Mouse (Mus musculus) forebrain, embryonic 11.5 days (tissue): ENCODE measurements at regions not wholly inside any gene's neighbourhood (a gene's known extent, or its start where the extent isn't known, plus 50 kb on each side); places are given as distances from the start of the nearest gene placed in this dataset.

Experiments used
- ATAC-seq: fragments of 200-750 bp; cut with Nextera tagmentation; replicated peaks from 2 replicates; pipeline ENCODE4 v1.8.0; 2017; ENCODE audit warnings: moderate TSS enrichment; ENCODE audit not compliant: low FRiP score
- DNase-seq: peaks from one replicate; pipeline ENCODE4 v3.0.0-alpha.2; 2017; ENCODE audit warnings: low spot score
- H3K27ac ChIP-seq: fragments of 300-500 bp; sonication (generic); 2 replicates; pipeline ENCODE4 v1.5.1; 2014; ENCODE audit warnings: low read depth, low read length
- H3K27me3 ChIP-seq: fragments of 300-500 bp; sonication (generic); 2 replicates; pipeline ENCODE4 v1.6.1; 2014; ENCODE audit warnings: mild to moderate bottlenecking, low read length, mixed read lengths; ENCODE audit not compliant: control insufficient read depth, insufficient read depth
- H3K36me3 ChIP-seq: fragments of 300-500 bp; sonication (generic); 2 replicates; pipeline ENCODE4 v1.6.1; 2014; ENCODE audit warnings: mild to moderate bottlenecking, low read length, moderate library complexity, mixed read lengths; ENCODE audit not compliant: control insufficient read depth, insufficient read depth
- H3K4me1 ChIP-seq: fragments of 300-500 bp; sonication (generic); replicated peaks from 2 replicates; pipeline ENCODE4 v1.6.1; 2014; ENCODE audit warnings: low read length, mixed read lengths; ENCODE audit not compliant: control insufficient read depth, insufficient read depth
- H3K4me2 ChIP-seq: fragments of 300-500 bp; sonication (generic); 2 replicates; pipeline ENCODE4 v1.6.1; 2014; ENCODE audit warnings: low read depth, mild to moderate bottlenecking, low read length, moderate library complexity, mixed read lengths; ENCODE audit not compliant: severe bottlenecking
- H3K4me3 ChIP-seq: fragments of 300-500 bp; sonication (generic); 2 replicates; pipeline ENCODE4 v1.5.1; 2014; ENCODE audit warnings: low read depth, low read length
- H3K9ac ChIP-seq: fragments of 300-500 bp; sonication (generic); 2 replicates; pipeline ENCODE4 v1.6.1; 2014; ENCODE audit warnings: low read length
- H3K9me3 ChIP-seq: fragments of 300-500 bp; sonication (generic); 2 replicates; pipeline ENCODE4 v1.6.1; 2016; ENCODE audit warnings: low read length, mixed read lengths; ENCODE audit not compliant: control insufficient read depth
- WGBS: fragments of 180-500 bp; shearing (Covaris S2); extraction: QIAGEN DNeasy Blood & Tissue Kit; methylation state at CpG from one replicate; pipeline ENCODE4 v1.1.7; 2014; 5-methylcytosine and 5-hydroxymethylcytosine counted together

DNA sequence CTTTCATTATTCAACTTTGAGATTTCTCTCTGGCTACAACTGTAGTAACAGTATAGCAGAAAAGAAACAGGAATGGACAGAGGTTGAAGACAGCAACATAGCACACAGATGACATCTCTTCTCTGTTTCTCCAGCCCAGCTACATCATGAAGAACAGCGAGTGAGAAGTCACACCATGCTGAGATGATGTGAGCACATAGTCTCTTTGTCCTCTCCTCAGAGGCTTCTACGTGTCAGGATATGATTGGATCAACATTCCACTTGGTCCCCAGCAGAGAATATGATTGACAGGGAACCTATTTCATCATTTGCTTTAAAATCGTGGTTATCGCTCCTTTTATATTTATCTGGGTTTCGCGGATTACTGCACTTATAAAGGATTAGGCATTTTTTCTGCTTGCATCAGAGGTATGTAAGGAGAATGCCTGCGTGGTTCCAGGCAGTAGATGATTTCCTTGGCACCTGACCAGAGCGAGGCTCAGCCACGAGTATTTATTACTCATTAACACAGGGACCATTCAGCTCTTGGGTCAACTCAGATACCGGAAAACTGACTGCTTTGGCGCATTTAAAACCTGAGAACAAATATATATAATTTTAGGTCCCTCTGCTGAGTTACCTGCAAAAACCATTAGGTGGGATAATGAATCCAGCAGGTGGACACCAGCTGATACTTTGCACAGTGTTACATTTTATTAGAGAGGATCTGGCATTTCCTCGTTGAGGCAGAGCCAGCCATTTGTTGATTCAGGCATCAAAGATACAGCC, 237.9 kb upstream of the Gm5148 start:
- WGBS = 84% methylated on average over 12 of the region's 12 CpGs
- no peaks in the 10 kb centered on the region for H3K36me3 ChIP-seq
- no peaks in the 10 kb centered on the region for H3K27me3 ChIP-seq
- H3K4me2 ChIP-seq = no peak overlapping the region
- no peak for DNase-seq
- no peak overlapping the region for H3K4me3 ChIP-seq
- ATAC-seq = no peak
- no peak overlapping the region for H3K9ac ChIP-seq
- no peak overlapping the region for H3K27ac ChIP-seq
- no peaks in the 10 kb centered on the region for H3K9me3 ChIP-seq
- H3K4me1 ChIP-seq = no peaks in the 10 kb centered on the region

DNA sequence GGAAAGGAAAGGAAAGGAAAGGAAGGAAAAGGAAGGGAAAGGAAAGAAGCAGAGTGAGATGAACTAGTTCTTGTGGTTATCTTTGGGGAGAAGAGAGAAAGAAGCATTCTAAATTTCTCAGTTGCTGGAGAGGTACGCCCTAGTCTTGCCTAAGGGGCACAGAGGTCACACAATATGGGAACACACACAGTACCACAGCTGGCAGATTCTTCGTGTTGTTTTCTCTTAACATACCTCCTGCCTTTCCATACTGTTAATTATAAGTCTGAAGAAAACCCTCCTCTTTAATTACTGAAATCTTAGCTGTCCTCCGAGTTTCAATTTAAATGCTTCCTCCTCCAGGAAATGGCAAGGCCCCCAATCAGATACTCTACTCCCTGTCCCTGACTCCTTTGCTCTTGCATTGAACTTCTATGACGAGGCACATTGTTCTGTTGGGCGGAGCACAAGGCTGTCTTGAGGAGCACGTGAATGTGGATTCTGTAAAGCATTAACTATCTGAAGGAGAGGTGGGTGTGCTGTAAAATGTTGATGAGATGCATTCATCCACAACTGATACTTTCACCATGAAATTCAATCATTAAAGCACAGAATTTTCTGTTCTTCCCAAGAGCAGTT, 234.2 kb upstream of the Gm5148 start:
- 66% methylated on average over 6 of the region's 6 CpGs for WGBS
- no peaks in the 10 kb centered on the region; the same call in 1 of the 2 replicates for H3K9me3 ChIP-seq
- no peaks in the 10 kb centered on the region for H3K36me3 ChIP-seq
- DNase-seq (no peak), ATAC-seq (no peak)
- H3K9ac ChIP-seq = no peak overlapping the region
- no peak overlapping the region for H3K4me2 ChIP-seq
- H3K4me3 ChIP-seq = no peak overlapping the region
- no peak overlapping the region for H3K27ac ChIP-seq
- no peaks in the 10 kb centered on the region for H3K27me3 ChIP-seq
- no peaks in the 10 kb centered on the region for H3K4me1 ChIP-seq

DNA sequence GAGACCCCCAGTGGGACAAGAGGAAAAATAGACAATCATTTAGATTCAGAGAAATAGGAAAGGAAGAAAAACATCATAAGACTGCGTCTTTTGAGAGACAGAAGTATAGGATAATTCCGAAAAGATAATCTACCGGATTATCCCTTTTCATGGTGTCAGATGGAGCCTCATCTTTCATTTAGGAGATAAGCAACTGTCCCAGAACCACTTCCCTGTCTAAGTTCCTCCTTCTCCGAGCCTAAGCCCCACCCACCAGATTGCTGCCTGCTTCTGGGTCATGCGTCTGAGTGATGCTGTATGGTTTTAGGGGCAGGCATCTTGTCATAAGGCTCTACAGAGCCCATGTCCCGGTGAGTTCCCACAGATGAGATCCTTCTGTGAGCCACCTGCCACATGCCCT, 232.3 kb upstream of the Gm5148 start:
- H3K4me2 ChIP-seq = no peak overlapping the region
- H3K27ac ChIP-seq = no peak overlapping the region
- ATAC-seq (no peak), DNase-seq (no peak)
- no peaks in the 10 kb centered on the region for H3K27me3 ChIP-seq
- no peaks in the 10 kb centered on the region for H3K4me1 ChIP-seq
- H3K4me3 ChIP-seq = no peak overlapping the region
- H3K36me3 ChIP-seq = no peaks in the 10 kb centered on the region
- WGBS = 94% methylated on average over 6 of the region's 6 CpGs
- no peak overlapping the region for H3K9ac ChIP-seq
- no peaks in the 10 kb centered on the region; the same call in 1 of the 2 replicates for H3K9me3 ChIP-seq

DNA sequence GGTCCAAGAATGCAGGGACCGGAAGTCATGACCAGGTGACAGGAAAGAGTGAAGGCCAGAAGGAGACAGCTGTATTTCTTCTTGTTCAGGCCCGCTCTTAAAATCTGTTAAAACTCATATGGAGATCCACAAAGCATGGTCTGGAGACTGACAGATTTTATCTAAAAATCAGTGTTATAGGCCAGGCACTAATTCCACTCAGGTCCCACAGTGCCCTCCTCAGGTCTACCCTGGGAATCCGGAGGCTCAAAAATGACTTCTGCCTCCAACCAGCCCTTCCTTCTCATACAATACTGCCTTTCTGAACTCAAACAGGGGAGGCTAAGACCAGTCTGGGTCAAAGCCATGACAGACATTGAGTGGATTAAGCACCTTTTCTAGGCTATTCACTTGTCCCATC, 228.6 kb upstream of the Gm5148 start:
- no peaks in the 10 kb centered on the region for H3K27me3 ChIP-seq
- no peaks in the 10 kb centered on the region for H3K36me3 ChIP-seq
- no peak overlapping the region for H3K9ac ChIP-seq
- DNase-seq = no peak
- H3K27ac ChIP-seq = no peak overlapping the region
- 69% methylated on average over 3 of the region's 3 CpGs for WGBS
- H3K4me3 ChIP-seq = no peak overlapping the region
- no peaks in the 10 kb centered on the region; the same call in 1 of the 2 replicates for H3K9me3 ChIP-seq
- H3K4me2 ChIP-seq = no peak overlapping the region
- ATAC-seq = no peak
- H3K4me1 ChIP-seq = no peaks in the 10 kb centered on the region

DNA sequence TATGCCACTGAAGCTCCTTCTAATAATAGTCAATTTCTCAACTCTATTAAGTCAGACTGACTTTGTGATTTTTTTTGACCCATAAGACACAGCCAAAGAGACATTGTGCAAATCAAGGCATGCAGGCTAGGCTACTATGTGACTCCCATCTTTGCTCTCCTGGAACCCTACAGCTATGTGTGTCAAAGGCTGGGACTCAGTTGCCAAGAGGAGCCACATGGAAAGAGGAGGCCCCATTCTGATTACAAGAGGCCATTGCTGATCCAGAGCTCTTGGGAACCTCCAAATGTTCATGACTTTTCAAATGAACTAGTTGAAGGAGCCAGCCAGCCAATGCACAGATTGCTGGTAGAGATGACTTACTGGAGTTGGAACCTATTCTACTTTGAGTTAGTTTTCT, 228.0 kb upstream of the Gm5148 start:
- H3K4me1 ChIP-seq = no peaks in the 10 kb centered on the region
- H3K4me2 ChIP-seq = no peak overlapping the region
- no peaks in the 10 kb centered on the region; the same call in 1 of the 2 replicates for H3K9me3 ChIP-seq
- DNase-seq (no peak), ATAC-seq (no peak)
- no peaks in the 10 kb centered on the region for H3K36me3 ChIP-seq
- no peak overlapping the region for H3K27ac ChIP-seq
- H3K27me3 ChIP-seq = no peaks in the 10 kb centered on the region
- no peak overlapping the region for H3K9ac ChIP-seq
- no peak overlapping the region for H3K4me3 ChIP-seq

DNA sequence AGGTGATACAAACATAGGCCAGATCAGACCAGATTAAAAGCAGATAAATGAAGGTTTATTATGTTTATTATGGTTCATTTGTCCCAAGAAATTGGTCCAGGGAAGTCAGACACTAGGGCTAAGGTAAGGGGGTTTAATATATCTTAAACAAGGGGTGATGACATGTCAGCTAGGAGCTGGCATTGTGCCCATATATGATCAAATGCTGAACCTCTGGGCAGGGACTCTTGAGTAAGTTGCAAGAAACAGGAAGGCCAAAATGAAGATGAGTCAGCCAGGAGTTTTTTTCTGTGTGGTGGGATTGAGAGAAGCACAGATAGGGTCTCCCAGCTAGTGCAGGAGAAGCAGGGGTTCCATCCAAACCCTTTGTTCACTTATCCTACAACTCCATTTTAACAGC, 219.4 kb upstream of the Gm5148 start:
- DNase-seq = no peak
- no peaks in the 10 kb centered on the region for H3K9me3 ChIP-seq

DNA sequence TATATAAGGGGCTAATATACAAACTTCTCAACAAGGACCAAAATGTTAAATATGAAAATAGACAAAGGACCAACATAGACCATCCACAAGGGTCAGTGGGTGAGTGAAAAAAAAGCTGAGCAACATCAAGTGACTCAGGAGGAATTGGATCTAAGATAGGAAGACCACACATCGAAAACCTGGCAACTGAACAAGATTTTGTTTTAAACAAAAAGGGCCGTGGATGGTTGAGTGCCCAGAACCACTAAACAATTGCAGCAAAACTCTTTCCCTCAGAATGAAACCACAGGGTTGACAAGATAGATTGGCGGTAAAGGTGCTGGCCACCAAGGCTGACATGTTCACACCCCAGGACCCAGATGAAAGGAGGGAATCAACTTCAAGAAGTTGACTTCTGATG, 215.7 kb upstream of the Gm5148 start:
- no peak for ATAC-seq
- no peaks in the 10 kb centered on the region for H3K36me3 ChIP-seq
- H3K4me3 ChIP-seq = no peak overlapping the region
- H3K4me2 ChIP-seq = no peak overlapping the region
- 93% methylated on average over 3 of the region's 3 CpGs for WGBS
- no peaks in the 10 kb centered on the region for H3K9me3 ChIP-seq
- no peak overlapping the region for H3K27ac ChIP-seq
- no peaks in the 10 kb centered on the region for H3K27me3 ChIP-seq
- no peak for DNase-seq
- H3K4me1 ChIP-seq = no peaks in the 10 kb centered on the region
- H3K9ac ChIP-seq = no peak overlapping the region

More for the DNA sequence above, 219.4 kb upstream of the Gm5148 start:
- no peak overlapping the region for H3K4me3 ChIP-seq
- H3K27me3 ChIP-seq = no peaks in the 10 kb centered on the region
- H3K27ac ChIP-seq = no peak overlapping the region
- no peak overlapping the region for H3K9ac ChIP-seq
- H3K4me1 ChIP-seq = no peaks in the 10 kb centered on the region
- no peak overlapping the region for H3K4me2 ChIP-seq
- no peaks in the 10 kb centered on the region for H3K36me3 ChIP-seq
- ATAC-seq = no peak

DNA sequence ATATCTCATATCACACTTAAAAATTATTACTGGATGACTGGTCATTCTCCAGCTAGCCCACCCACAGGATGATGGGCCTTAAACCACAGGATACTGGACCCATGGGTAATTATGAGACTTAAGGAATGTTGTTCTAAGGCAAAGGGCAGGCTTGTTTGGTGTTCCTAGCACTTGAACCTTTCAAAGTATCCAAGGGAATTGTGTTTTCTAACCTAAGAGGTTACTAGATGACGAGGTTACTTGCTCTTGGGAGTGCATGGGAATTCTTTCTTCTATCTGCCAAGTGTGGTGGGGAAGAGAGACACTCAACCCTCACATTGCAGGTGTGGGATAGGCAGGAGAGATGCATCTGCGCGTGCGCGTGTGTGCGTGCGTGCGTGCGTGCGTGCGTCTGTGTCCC, 214.6 kb upstream of the Gm5148 start:
- Histone ChIP-seq H3K4me1 (no peaks in the 10 kb centered on the region), H3K4me2 (no peak overlapping the region), H3K27me3 (no peaks in the 10 kb centered on the region), H3K9ac (no peak overlapping the region), H3K36me3 (no peaks in the 10 kb centered on the region), H3K9me3 (no peaks in the 10 kb centered on the region), H3K27ac (no peak overlapping the region), H3K4me3 (no peak overlapping the region)
- WGBS = 96% methylated on average over 11 of the region's 11 CpGs
- ATAC-seq (no peak), DNase-seq (no peak)

DNA sequence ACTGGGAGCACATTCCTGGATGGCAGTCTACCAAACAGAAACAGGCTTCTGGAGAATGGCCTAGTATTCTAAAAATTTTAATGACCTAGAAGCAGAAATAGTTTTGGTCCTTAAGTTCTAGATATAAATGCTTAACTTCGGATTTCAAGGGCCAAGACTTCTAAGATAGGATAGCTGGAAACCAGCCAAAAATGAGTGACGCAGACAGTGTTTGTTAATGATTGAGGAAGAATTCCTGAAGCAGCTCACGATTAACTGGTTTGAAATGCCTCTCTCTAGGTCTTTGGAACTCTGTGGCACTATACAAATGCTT, 213.9 kb upstream of the Gm5148 start:
- H3K27ac ChIP-seq = no peak overlapping the region
- no peak overlapping the region for H3K4me2 ChIP-seq
- no peak overlapping the region for H3K9ac ChIP-seq
- ATAC-seq = no peak
- DNase-seq = no peak
- H3K9me3 ChIP-seq = no peaks in the 10 kb centered on the region
- 69% methylated on average over 3 of the region's 3 CpGs for WGBS
- H3K4me3 ChIP-seq = no peak overlapping the region
- no peaks in the 10 kb centered on the region for H3K27me3 ChIP-seq
- no peaks in the 10 kb centered on the region for H3K36me3 ChIP-seq
- H3K4me1 ChIP-seq = no peaks in the 10 kb centered on the region
